Mouse (Mus musculus): ENCODE measurements around the gene H2-Ke6. TPM values are rescaled to one million over a fixed set of nuclear protein-coding genes. Genes with fewer than 3 reads are reported as not detected.

The H2-Ke6 gene
- polyA plus RNA-seq, 1 experiment from 2014 or later = 57.7 TPM

GRCm38 (mm10) chr17:34024317-34024821 lies 3.5 kb downstream of the H2-Ke6 start, which contains the start of gene Ring1:
Gene Ring1 (minus strand): TSS chr17:34024680.
- WGBS = under 1% methylated on average over 51 of the region's 58 CpGs

GRCm38 (mm10) chr17:34023678-34024077 lies 4.2 kb downstream of the H2-Ke6 start:
- Histone ChIP-seq H3K36me3 (ENCODE audit: control insufficient read depth, insufficient read depth, low read length) (peaks cover 30% of the 10 kb centered on the region), H3K9me3 (ENCODE audit: control insufficient read depth, low read length) (peaks cover 2% of the 10 kb centered on the region; the same call in 1 of the 2 replicates), H3K4me2 (ENCODE audit: low read length) (peak overlapping the region; percentile 95), H3K9ac (ENCODE audit: low read length) (peak overlapping the region; percentile 91), H3K27ac (replicated peaks in 1 of 2; ENCODE audit: control insufficient read depth in 1 of 2, insufficient read depth in 1 of 2, low read depth in 2 of 2, low read length in 2 of 2) (peak overlapping the region in 1 of 2 experiments; percentile 89; a peak in 1 of 4 replicates), H3K4me1 (ENCODE audit: control insufficient read depth in 2 of 2, insufficient read depth in 2 of 2, low read length in 2 of 2) (peaks cover 13 to 32% of the 10 kb centered on the region in 2 experiments), H3K27me3 (ENCODE audit: control insufficient read depth, insufficient read depth, low read length) (no peaks in the 10 kb centered on the region), H3K4me3 (ENCODE audit: control insufficient read depth in 1 of 2, insufficient read depth in 1 of 2, low read depth in 1 of 2, low read length in 2 of 2) (peak overlapping the region; percentile 80 to 88)
- WGBS = 63% methylated on average over 9 of the region's 9 CpGs
- no peak for ATAC-seq (ENCODE audit: insufficient number of reproducible peaks, insufficient read depth, low FRiP score, low read depth)

More at GRCm38 (mm10) chr17:34024317-34024821, 3.5 kb downstream of the H2-Ke6 start, which contains the start of gene Ring1:
- ATAC-seq (ENCODE audit: insufficient number of reproducible peaks, insufficient read depth, low FRiP score, low read depth) = peak; percentile 65
- Histone ChIP-seq H3K4me1 (ENCODE audit: control insufficient read depth in 2 of 2, insufficient read depth in 2 of 2, low read length in 2 of 2) (peaks cover 13 to 38% of the 10 kb centered on the region in 2 experiments), H3K9ac (ENCODE audit: low read length) (peak within 1 kb of the TSS; percentile 91), H3K4me3 (ENCODE audit: control insufficient read depth in 1 of 2, insufficient read depth in 1 of 2, low read depth in 1 of 2, low read length in 2 of 2) (peak within 1 kb of the TSS; percentile 80 to 88), H3K9me3 (ENCODE audit: control insufficient read depth, low read length) (peaks cover 2% of the 10 kb centered on the region; the same call in 1 of the 2 replicates), H3K36me3 (ENCODE audit: control insufficient read depth, insufficient read depth, low read length) (peaks cover 37% of the 10 kb centered on the region), H3K27me3 (ENCODE audit: control insufficient read depth, insufficient read depth, low read length) (no peaks in the 10 kb centered on the region), H3K4me2 (ENCODE audit: low read length) (peak within 1 kb of the TSS; percentile 95), H3K27ac (replicated peaks in 1 of 2; ENCODE audit: control insufficient read depth in 1 of 2, insufficient read depth in 1 of 2, low read depth in 2 of 2, low read length in 2 of 2) (peak within 1 kb of the TSS; percentile 83 to 89)

GRCm38 (mm10) chr17:34022987-34023386 lies 4.9 kb downstream of the H2-Ke6 start:
- H3K27ac ChIP-seq (replicated peaks in 1 of 2; ENCODE audit: control insufficient read depth in 1 of 2, insufficient read depth in 1 of 2, low read depth in 2 of 2, low read length in 2 of 2) = no peak overlapping the region
- H3K36me3 ChIP-seq (ENCODE audit: control insufficient read depth, insufficient read depth, low read length) = peaks cover 24% of the 10 kb centered on the region
- WGBS = 94% methylated on average over 20 of the region's 20 CpGs
- H3K9me3 ChIP-seq (ENCODE audit: control insufficient read depth, low read length) = peaks cover 2% of the 10 kb centered on the region; the same call in 1 of the 2 replicates
- ATAC-seq (ENCODE audit: insufficient number of reproducible peaks, insufficient read depth, low FRiP score, low read depth) = no peak
- H3K4me3 ChIP-seq (ENCODE audit: control insufficient read depth in 1 of 2, insufficient read depth in 1 of 2, low read depth in 1 of 2, low read length in 2 of 2) = no peak overlapping the region
- H3K4me2 ChIP-seq (ENCODE audit: low read length) = no peak overlapping the region
- peaks cover 9 to 26% of the 10 kb centered on the region in 2 experiments for H3K4me1 ChIP-seq (ENCODE audit: control insufficient read depth in 2 of 2, insufficient read depth in 2 of 2, low read length in 2 of 2)
- H3K27me3 ChIP-seq (ENCODE audit: control insufficient read depth, insufficient read depth, low read length) = no peaks in the 10 kb centered on the region
- H3K9ac ChIP-seq (ENCODE audit: low read length) = no peak overlapping the region

- Histone ChIP-seq H3K9me3 (ENCODE audit: control insufficient read depth, low read length) (peaks cover 2% of the 10 kb centered on the region; the same call in 1 of the 2 replicates), H3K9ac (ENCODE audit: low read length) (no peak overlapping the region), H3K4me2 (ENCODE audit: low read length) (no peak overlapping the region), H3K4me1 (ENCODE audit: control insufficient read depth in 2 of 2, insufficient read depth in 2 of 2, low read length in 2 of 2) (peaks cover 9 to 25% of the 10 kb centered on the region in 2 experiments), H3K27ac (replicated peaks in 1 of 2; ENCODE audit: control insufficient read depth in 1 of 2, insufficient read depth in 1 of 2, low read depth in 2 of 2, low read length in 2 of 2) (no peak overlapping the region), H3K36me3 (ENCODE audit: control insufficient read depth, insufficient read depth, low read length) (peaks cover 24% of the 10 kb centered on the region), H3K27me3 (ENCODE audit: control insufficient read depth, insufficient read depth, low read length) (no peaks in the 10 kb centered on the region), H3K4me3 (ENCODE audit: control insufficient read depth in 1 of 2, insufficient read depth in 1 of 2, low read depth in 1 of 2, low read length in 2 of 2) (no peak overlapping the region)
- 84% methylated on average over 14 of the region's 14 CpGs for WGBS
- no peak for ATAC-seq (ENCODE audit: insufficient number of reproducible peaks, insufficient read depth, low FRiP score, low read depth)
Measured at GRCm38 (mm10) chr17:34022414-34022783, 5.5 kb downstream of the H2-Ke6 start.

- ATAC-seq (ENCODE audit: insufficient number of reproducible peaks, insufficient read depth, low FRiP score, low read depth) = no peak
- H3K27ac ChIP-seq (replicated peaks in 1 of 2; ENCODE audit: control insufficient read depth in 1 of 2, insufficient read depth in 1 of 2, low read depth in 2 of 2, low read length in 2 of 2) = no peak overlapping the region
- H3K27me3 ChIP-seq (ENCODE audit: control insufficient read depth, insufficient read depth, low read length) = no peaks in the 10 kb centered on the region
- no peak overlapping the region for H3K4me3 ChIP-seq (ENCODE audit: control insufficient read depth in 1 of 2, insufficient read depth in 1 of 2, low read depth in 1 of 2, low read length in 2 of 2)
- peaks cover 2% of the 10 kb centered on the region; the same call in 1 of the 2 replicates for H3K9me3 ChIP-seq (ENCODE audit: control insufficient read depth, low read length)
- WGBS = 93% methylated on average over 23 of the region's 23 CpGs
- H3K4me1 ChIP-seq (ENCODE audit: control insufficient read depth in 2 of 2, insufficient read depth in 2 of 2, low read length in 2 of 2) = peaks cover 4 to 19% of the 10 kb centered on the region in 2 experiments
- no peak overlapping the region for H3K4me2 ChIP-seq (ENCODE audit: low read length)
- H3K9ac ChIP-seq (ENCODE audit: low read length) = no peak overlapping the region
- H3K36me3 ChIP-seq (ENCODE audit: control insufficient read depth, insufficient read depth, low read length) = peaks cover 24% of the 10 kb centered on the region
Measured at GRCm38 (mm10) chr17:34021539-34022413, 6.1 kb downstream of the H2-Ke6 start.

GRCm38 (mm10) chr17:34013436-34013835 lies 14.4 kb downstream of the H2-Ke6 start:
- 91% methylated on average over 8 of the region's 8 CpGs for WGBS
- Histone ChIP-seq H3K9ac (ENCODE audit: low read length) (no peak overlapping the region), H3K27ac (replicated peaks in 1 of 2; ENCODE audit: control insufficient read depth in 1 of 2, insufficient read depth in 1 of 2, low read depth in 2 of 2, low read length in 2 of 2) (no peak overlapping the region), H3K4me1 (ENCODE audit: control insufficient read depth in 2 of 2, insufficient read depth in 2 of 2, low read length in 2 of 2) (no peaks in the 10 kb centered on the region), H3K4me2 (ENCODE audit: low read length) (no peak overlapping the region), H3K27me3 (ENCODE audit: control insufficient read depth, insufficient read depth, low read length) (no peaks in the 10 kb centered on the region), H3K36me3 (ENCODE audit: control insufficient read depth, insufficient read depth, low read length) (no peaks in the 10 kb centered on the region), H3K9me3 (ENCODE audit: control insufficient read depth, low read length) (no peaks in the 10 kb centered on the region), H3K4me3 (ENCODE audit: control insufficient read depth in 1 of 2, insufficient read depth in 1 of 2, low read depth in 1 of 2, low read length in 2 of 2) (no peak overlapping the region)
- no peak for ATAC-seq (ENCODE audit: insufficient number of reproducible peaks, insufficient read depth, low FRiP score, low read depth)

- Histone ChIP-seq H3K4me2 (ENCODE audit: low read length) (no peak overlapping the region), H3K27ac (replicated peaks in 1 of 2; ENCODE audit: control insufficient read depth in 1 of 2, insufficient read depth in 1 of 2, low read depth in 2 of 2, low read length in 2 of 2) (no peak overlapping the region), H3K27me3 (ENCODE audit: control insufficient read depth, insufficient read depth, low read length) (no peaks in the 10 kb centered on the region), H3K4me3 (ENCODE audit: control insufficient read depth in 1 of 2, insufficient read depth in 1 of 2, low read depth in 1 of 2, low read length in 2 of 2) (no peak overlapping the region), H3K9me3 (ENCODE audit: control insufficient read depth, low read length) (peaks cover 4% of the 10 kb centered on the region; the same call in 1 of the 2 replicates), H3K4me1 (ENCODE audit: control insufficient read depth in 2 of 2, insufficient read depth in 2 of 2, low read length in 2 of 2) (no peaks in the 10 kb centered on the region), H3K36me3 (ENCODE audit: control insufficient read depth, insufficient read depth, low read length) (no peaks in the 10 kb centered on the region), H3K9ac (ENCODE audit: low read length) (no peak overlapping the region)
- ATAC-seq (ENCODE audit: insufficient number of reproducible peaks, insufficient read depth, low FRiP score, low read depth) = no peak
- WGBS = 53% methylated on average over 5 of the region's 5 CpGs
Measured at GRCm38 (mm10) chr17:34010156-34010555, 17.7 kb downstream of the H2-Ke6 start.
